Mouse (Mus musculus) left cerebral cortex, postnatal 36 days (tissue): Measurements from ENCODE around the gene Pum3. TPM values are rescaled to one million over a fixed set of nuclear protein-coding genes. Genes with fewer than 3 reads are reported as not detected.
A peak's percentile ranks its signal among the peaks of the same experiment; 100 is the strongest.
"Not testable (repeated sequence)": the region's sequence is repeated elsewhere in the genome, so short reads cannot be mapped to it uniquely, and the experiment has no call there.

ENCODE experiments used
- DNase-seq, 2 experiments: peaks; one replicate each; pipeline ENCODE4 v3.0.0; 2021 to 2022; ENCODE audit warnings: low spot score in 2 of 2, mixed read lengths in 1 of 2
- intact Hi-C: fragments of 180-260 bp; cut with DNase I; formaldehyde crosslinking; loops from one replicate; pipeline ENCODE4 v1.15.1; 2025
- total RNA-seq, 2 experiments: library from RNA; stranded (reverse); gene quantifications; 2 replicates each; pipeline ENCODE4 v1.2.3; 2021

Gene Pum3
- total RNA-seq, 2 experiments from 2014 or later, result 52.7 to 54.9 TPM

GRCm38 (mm10) chr19:27396719-27397118 is 32.9 kb downstream of the Pum3 start:
- intact Hi-C loops, result loop anchor here (10.0 kb wide), 1 partner anchor 162 kb away; no protein-coding TSS in a partner anchor
- DNase-seq, result no peak

GRCm38 (mm10) chr19:27395936-27396335 is 33.7 kb downstream of the Pum3 start:
- DNase-seq, result no peak
- intact Hi-C loops, result loop anchor here (10.0 kb wide), 1 partner anchor 161 kb away; no protein-coding TSS in a partner anchor

- intact Hi-C loops, result loop anchor here (10.0 kb wide), 1 partner anchor 161 kb away; no protein-coding TSS in a partner anchor
- DNase-seq, result no peak
Observed at GRCm38 (mm10) chr19:27395481-27395880, 34.1 kb downstream of the Pum3 start.

- no peak for DNase-seq
- intact Hi-C loops, result loop anchor here (10.0 kb wide), 1 partner anchor 160 kb away; no protein-coding TSS in a partner anchor
Observed at GRCm38 (mm10) chr19:27394341-27394990, 35.2 kb downstream of the Pum3 start.

GRCm38 (mm10) chr19:27392431-27392830 is 37.2 kb downstream of the Pum3 start:
- DNase-seq, result no peak
- intact Hi-C loops, result loop anchor here (10.0 kb wide), 1 partner anchor 158 kb away; no protein-coding TSS in a partner anchor

GRCm38 (mm10) chr19:27391344-27391743 is 38.3 kb downstream of the Pum3 start:
- no peak for DNase-seq
- intact Hi-C loops, result loop anchor here (10.0 kb wide), 1 partner anchor 157 kb away; no protein-coding TSS in a partner anchor

- intact Hi-C loops, DNase-seq: not testable (repeated sequence)
Observed at GRCm38 (mm10) chr19:27389566-27389965, 40.1 kb downstream of the Pum3 start.

- intact Hi-C loops, result no loop called here
- DNase-seq, result no peak
Observed at GRCm38 (mm10) chr19:27385304-27385703, 44.3 kb downstream of the Pum3 start.

- DNase-seq, result no peak
- intact Hi-C loops, result no loop called here
Observed at GRCm38 (mm10) chr19:27383266-27383665, 46.4 kb downstream of the Pum3 start.

- DNase-seq, result no peak
- intact Hi-C loops, result no loop called here
Observed at GRCm38 (mm10) chr19:27382131-27382530, 47.5 kb downstream of the Pum3 start.

- no peak for DNase-seq
- intact Hi-C loops, result no loop called here
Observed at GRCm38 (mm10) chr19:27379712-27380401, 49.8 kb downstream of the Pum3 start.

GRCm38 (mm10) chr19:27370784-27371183 is 58.8 kb downstream of the Pum3 start:
- intact Hi-C loops, result no loop called here
- DNase-seq, result no peak

- intact Hi-C loops, result no loop called here
Observed at GRCm38 (mm10) chr19:27370174-27370573, 59.5 kb downstream of the Pum3 start.

GRCm38 (mm10) chr19:27369461-27370135 is 60.0 kb downstream of the Pum3 start:
- intact Hi-C loops, result no loop called here
- DNase-seq, result no peak

More at GRCm38 (mm10) chr19:27370174-27370573, 59.5 kb downstream of the Pum3 start:
- DNase-seq, result no peak

GRCm38 (mm10) chr19:27366113-27366746 is 63.4 kb downstream of the Pum3 start:
- DNase-seq, result no peak
- intact Hi-C loops, result no loop called here

- intact Hi-C loops, result no loop called here
- DNase-seq, result no peak
Observed at GRCm38 (mm10) chr19:27364521-27364931, 65.1 kb downstream of the Pum3 start.

GRCm38 (mm10) chr19:27363891-27364290 is 65.7 kb downstream of the Pum3 start:
- no peak for DNase-seq
- intact Hi-C loops, result no loop called here

GRCm38 (mm10) chr19:27360381-27360780 is 69.2 kb downstream of the Pum3 start:
- no peak for DNase-seq
- intact Hi-C loops, result no loop called here

- DNase-seq, result peak; percentile 6 to 13
- intact Hi-C loops, result no loop called here
Observed at GRCm38 (mm10) chr19:27351700-27352099, 77.9 kb downstream of the Pum3 start.

- intact Hi-C loops, result no loop called here
- DNase-seq, result no peak
Observed at GRCm38 (mm10) chr19:27346501-27346900, 83.1 kb downstream of the Pum3 start.
